ENCODE assay signal across 8 mouse cellular contexts in the genomic region with DNA sequence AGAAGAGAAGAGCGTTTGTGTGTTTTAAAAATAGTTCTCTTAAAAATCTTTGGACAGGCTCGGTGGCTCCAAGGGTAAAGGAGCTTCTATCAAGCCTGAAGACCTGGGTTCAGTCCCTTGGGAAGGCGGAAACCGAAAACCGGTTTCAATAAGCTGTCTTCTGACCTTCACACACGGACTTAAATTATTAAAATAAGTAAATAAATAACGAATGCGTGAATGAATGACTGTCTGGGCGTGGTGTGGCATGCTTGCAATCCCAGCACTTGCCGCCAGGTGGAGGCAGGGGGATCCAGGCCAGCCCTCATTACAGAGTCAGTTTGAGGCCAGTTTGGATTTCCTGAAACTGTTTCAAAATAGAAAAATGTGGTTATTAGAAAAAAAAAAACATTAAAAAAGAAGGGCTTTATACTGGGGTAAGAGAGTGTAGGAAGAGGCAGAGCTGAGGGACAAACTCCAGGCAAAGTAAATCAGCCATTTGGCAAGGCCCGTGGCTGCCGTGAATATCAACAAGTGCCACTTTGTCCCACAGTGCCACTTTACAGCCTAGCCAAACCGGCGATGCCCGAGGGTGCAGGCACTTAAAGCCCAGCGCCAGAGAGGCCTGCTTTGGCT. TPM values are rescaled to one million over a fixed set of nuclear protein-coding genes. Genes with fewer than 3 reads are reported as not detected.
DNase-seq lines count a peak whose midpoint lies in the region; ATAC-seq lines count a peak whose summit lies in the region.

No protein-coding gene starts in this region.

- H3K4me2 ChIP-seq in hindbrain, embryonic 14.5 days (replicated peaks): peak overlapping the region; percentile 73

- no peaks in the 10 kb centered on the region for H3K9me3 ChIP-seq in hindbrain, embryonic 14.5 days (ENCODE audit: control insufficient read depth, low read length)

- ATAC-seq in hindbrain, embryonic 14.5 days (ENCODE audit: low FRiP score): peak; percentile 65

- peak; percentile 84 for DNase-seq in R1 (ENCODE audit: low read depth, low spot score)
- DNase-seq in cerebellum, postnatal 25 days: peak; percentile 79 to 88
- DNase-seq in frontal cortex, postnatal 25 days (ENCODE audit: low spot score in 2 of 2): peak; percentile 55 to 68
- peak; percentile 88 for DNase-seq in hindbrain, embryonic 14.5 days (ENCODE audit: low spot score)
- peak; percentile 70 to 73 for DNase-seq in layer of hippocampus, postnatal 36 days
- peak; percentile 87 for DNase-seq in lung, postnatal 36 days
- peak; percentile 69 for DNase-seq in right cerebral cortex, adult 18-20 months
- DNase-seq in urinary bladder, postnatal 14 days (ENCODE audit: low spot score): peak; percentile 86

- no peaks in the 10 kb centered on the region for H3K4me1 ChIP-seq in hindbrain, embryonic 14.5 days (replicated peaks; ENCODE audit: control insufficient read depth, insufficient read depth, low read length)

- H3K4me3 ChIP-seq in hindbrain, embryonic 14.5 days (replicated peaks; ENCODE audit: low read length): peak overlapping the region; percentile 40

- H3K9ac ChIP-seq in hindbrain, embryonic 14.5 days: peak overlapping the region; percentile 64

- H3K27ac ChIP-seq in hindbrain, embryonic 14.5 days: peak overlapping the region; percentile 84

- no peaks in the 10 kb centered on the region for H3K36me3 ChIP-seq in hindbrain, embryonic 14.5 days (replicated peaks; ENCODE audit: control insufficient read depth, insufficient read depth)

- WGBS in hindbrain, embryonic 14.5 days: 5% methylated on average over 16 of the region's 16 CpGs

- H3K27me3 ChIP-seq in hindbrain, embryonic 14.5 days (ENCODE audit: control insufficient read depth, insufficient read depth, low read length): no peaks in the 10 kb centered on the region

RNA-seq across cellular contexts. Expression of gene Eef1a1, which starts 38.9 kb away (rescaled TPM):
- 3,726 and 3,749 TPM in 2 replicates for polyA plus RNA-seq in hindbrain, embryonic 14.5 days (2014; fragmentation: Nextera tagmentation; extraction: Ambion mirVana)
- total RNA-seq in layer of hippocampus, postnatal 36 days (2021): 1,000 to 10,000 TPM; 2,932 to 3,031 TPM

RNA-seq across cellular contexts. Expression of gene Slc17a5, which starts 60.0 kb away (rescaled TPM):
- polyA plus RNA-seq in hindbrain, embryonic 14.5 days (2014; fragmentation: Nextera tagmentation; extraction: Ambion mirVana): 15.5 and 16.7 TPM in 2 replicates
- total RNA-seq in layer of hippocampus, postnatal 36 days (2021): 10 to 100 TPM; 21.1 to 21.7 TPM

Comparison
In these comparisons a context has a peak if more than half of its experiments do, and no peak if none do; other contexts are left out.
1. Peak in every context shown above with its lines: DNase-seq, ATAC-seq, H3K4me3 ChIP-seq and H3K27ac ChIP-seq.